In genomic region chr5:67013926-67014325, GRCm38 (mm10) we compare ENCODE assay signal across 36 mouse cellular contexts.
"Had no signal": no experiment of that assay in that cellular context is flagged by ENCODE, and none has a peak within 500 bp of the region (broad histone marks: within the 10 kb centered on the region; RNA-seq: fewer than 3 reads in every experiment).

No protein-coding gene starts in this region.

- H3K4me1 ChIP-seq: heart, embryonic 10.5 days; heart, embryonic 12.5 days; heart, embryonic 13.5 days; hindbrain, embryonic 10.5 days; intestine, embryonic 15.5 days had no signal

- H3K36me3 ChIP-seq: heart, embryonic 15.5 days; intestine, embryonic 15.5 days; kidney, embryonic 15.5 days had no signal

- H3K9ac ChIP-seq: heart, embryonic 12.5 days; heart, embryonic 13.5 days; heart, embryonic 15.5 days; hindbrain, embryonic 12.5 days; hindbrain, embryonic 13.5 days; hindbrain, embryonic 14.5 days; hindbrain, embryonic 15.5 days; intestine, embryonic 15.5 days; kidney, embryonic 15.5 days had no signal

- ATAC-seq: hindbrain, embryonic 16.5 days; hindbrain, postnatal 0 days; inflammation-experienced regulatory T-cells, adult 6 months; intestine, embryonic 15.5 days; intestine, embryonic 16.5 days; intestine, postnatal 0 days had no signal

- H3K27me3 ChIP-seq: hindbrain, embryonic 12.5 days; hindbrain, embryonic 13.5 days; hindbrain, embryonic 15.5 days; intestine, embryonic 15.5 days; kidney, embryonic 15.5 days had no signal

- H3K4me2 ChIP-seq: heart, embryonic 11.5 days; heart, embryonic 12.5 days; heart, embryonic 13.5 days; heart, embryonic 15.5 days; hindbrain, embryonic 12.5 days; hindbrain, embryonic 13.5 days; hindbrain, embryonic 14.5 days; hindbrain, embryonic 15.5 days; intestine, embryonic 15.5 days; kidney, embryonic 15.5 days had no signal

- H3K27ac ChIP-seq: heart, embryonic 10.5 days; heart, embryonic 13.5 days; heart, embryonic 15.5 days; hindbrain, embryonic 10.5 days; hindbrain, embryonic 12.5 days; hindbrain, embryonic 13.5 days; hindbrain, embryonic 14.5 days; hindbrain, embryonic 15.5 days; hindbrain, postnatal 0 days; intestine, embryonic 15.5 days; kidney, embryonic 15.5 days; kidney, postnatal 0 days; layer of hippocampus, adult 2 months; left cerebral cortex, adult 2 months had no signal

- H3K9me3 ChIP-seq: heart, embryonic 10.5 days; heart, embryonic 13.5 days; heart, embryonic 15.5 days; hindbrain, embryonic 10.5 days; hindbrain, embryonic 12.5 days; hindbrain, embryonic 13.5 days; hindbrain, embryonic 15.5 days; intestine, embryonic 15.5 days; kidney, embryonic 15.5 days had no signal

- DNase-seq: heart, postnatal 10 days; heart, postnatal 14 days; heart, postnatal 36 days; heart, postnatal 4 days; kidney, adult 11 months; kidney, adult 18-20 months; kidney, adult 2 months; kidney, adult 8-10 months; kidney, adult 9 months; kidney, postnatal 10 days; kidney, postnatal 14 days; kidney, postnatal 25 days; kidney, postnatal 36 days; kidney, postnatal 4 days; layer of hippocampus, adult 9-11 months; layer of hippocampus, postnatal 36 days had no signal

- H3K4me3 ChIP-seq: heart, embryonic 10.5 days; heart, embryonic 12.5 days; heart, embryonic 13.5 days; heart, embryonic 15.5 days; hindbrain, embryonic 10.5 days; hindbrain, embryonic 12.5 days; hindbrain, embryonic 13.5 days; hindbrain, embryonic 15.5 days; intestine, embryonic 15.5 days; kidney, embryonic 15.5 days; layer of hippocampus, adult 2 months; left cerebral cortex, adult 2 months had no signal
